Mouse (Mus musculus) thymus, adult 2 months (tissue): ENCODE results near the gene Lrp10.

Source experiments
- CTCF ChIP-seq: fragments of 200-500 bp; IDR thresholded peaks from 2 replicates; pipeline ENCODE4 v1.5.1; 2012; ENCODE audit warnings: mild to moderate bottlenecking, control low read depth, low read length, moderate library complexity, borderline replicate concordance; ENCODE audit not compliant: control insufficient read depth, poor library complexity, insufficient read depth; ENCODE audit errors: extremely low read depth
- POLR2A ChIP-seq: fragments of 200-500 bp; IDR thresholded peaks from 2 replicates; pipeline ENCODE4 v1.6.1; 2012; ENCODE audit warnings: mild to moderate bottlenecking, low read length, control low read depth, moderate library complexity; ENCODE audit not compliant: control insufficient read depth, poor library complexity, insufficient read depth; ENCODE audit errors: extremely low read depth

DNA sequence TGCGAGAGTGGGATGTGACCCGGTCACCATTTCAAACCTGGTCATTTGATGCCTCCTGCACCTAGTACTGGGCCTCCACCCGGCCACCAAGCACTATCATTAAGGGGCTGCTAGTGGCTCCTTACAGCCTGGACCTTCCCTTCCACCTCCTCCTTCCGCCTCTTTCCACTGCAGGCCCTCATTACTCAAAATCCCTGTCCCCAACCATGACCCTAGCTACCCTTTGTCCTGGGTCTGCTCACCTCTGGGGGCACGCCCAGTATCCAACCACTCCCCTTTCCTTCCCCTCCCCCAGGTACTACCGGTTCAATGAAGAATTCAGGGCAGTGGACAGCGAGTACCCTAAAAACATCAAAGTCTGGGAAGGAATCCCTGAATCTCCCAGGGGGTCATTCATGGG is 24.3 kb upstream of the Lrp10 start:
- no peak for TF ChIP-seq POLR2A
- TF ChIP-seq CTCF: no peak
